Mouse (Mus musculus) cortical plate, adult 2 months (tissue): ENCODE measurements at regions not wholly inside any gene's neighbourhood (a gene's known extent, or its start where the extent isn't known, plus 50 kb on each side); places are given as distances from the start of the nearest gene placed in this dataset.

Source experiments
- CTCF ChIP-seq: fragments of 200-500 bp; IDR thresholded peaks from 2 replicates; pipeline ENCODE4 v1.5.1; 2011; ENCODE audit warnings: mild to moderate bottlenecking, control low read depth, low read length; ENCODE audit not compliant: insufficient read depth; ENCODE audit errors: extremely low read depth
- POLR2A ChIP-seq: fragments of 200-500 bp; IDR thresholded peaks from 2 replicates; pipeline ENCODE4 v1.6.1; 2011; ENCODE audit warnings: mild to moderate bottlenecking, low read length, control low read depth; ENCODE audit not compliant: insufficient read depth; ENCODE audit errors: extremely low read depth

DNA sequence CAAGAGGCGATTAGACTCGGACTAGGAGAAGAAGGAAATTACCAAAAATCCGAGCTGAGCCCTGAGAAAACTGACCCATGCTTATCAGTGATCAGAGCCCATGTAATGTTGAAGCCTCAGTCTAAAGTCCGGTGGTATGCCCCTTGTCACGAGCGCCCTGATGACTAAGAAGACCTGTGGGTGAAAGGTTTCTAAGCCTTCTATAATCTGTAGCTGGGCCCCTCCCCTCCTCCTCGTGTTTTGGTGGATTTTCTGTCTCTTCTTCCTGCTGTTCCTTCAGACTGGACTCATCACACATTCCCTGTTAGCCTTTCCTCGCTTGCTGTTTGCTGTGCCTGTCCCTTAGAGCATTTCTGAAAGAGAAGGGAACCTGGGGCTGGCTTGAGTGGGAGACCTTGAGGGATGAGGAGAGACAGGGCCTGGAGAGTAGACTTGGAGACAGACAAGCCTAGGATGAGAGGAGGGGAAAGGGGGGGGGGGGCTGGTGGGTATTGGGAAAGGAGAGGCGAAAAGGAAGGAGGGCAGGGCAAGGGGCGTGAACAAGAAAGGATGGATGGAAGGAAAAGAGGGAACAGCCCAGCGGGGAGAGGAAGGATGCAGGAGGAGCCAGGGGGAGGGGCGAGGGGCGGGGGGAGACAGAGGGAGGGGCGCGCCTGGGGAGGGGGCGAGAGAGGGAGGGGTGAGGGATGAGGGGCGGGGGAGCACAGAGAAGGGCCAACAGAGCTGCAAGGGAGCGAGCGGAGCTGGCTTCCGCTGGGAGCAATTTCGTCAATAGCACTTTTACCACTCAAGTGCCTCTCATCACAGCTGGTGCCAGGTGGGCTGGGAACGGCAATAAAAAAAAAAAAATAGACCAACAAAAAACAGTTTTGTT, 165.4 kb downstream of the Tle3 start:
- TF ChIP-seq CTCF: no peak
- no peak for TF ChIP-seq POLR2A
